Mouse (Mus musculus): ENCODE results near the gene Rbms3. TPM values are rescaled to one million over a fixed set of nuclear protein-coding genes. Genes with fewer than 3 reads are reported as not detected.

Gene Rbms3
- polyA plus RNA-seq, 1 experiment from 2014 or later = 98.2 TPM

DNA sequence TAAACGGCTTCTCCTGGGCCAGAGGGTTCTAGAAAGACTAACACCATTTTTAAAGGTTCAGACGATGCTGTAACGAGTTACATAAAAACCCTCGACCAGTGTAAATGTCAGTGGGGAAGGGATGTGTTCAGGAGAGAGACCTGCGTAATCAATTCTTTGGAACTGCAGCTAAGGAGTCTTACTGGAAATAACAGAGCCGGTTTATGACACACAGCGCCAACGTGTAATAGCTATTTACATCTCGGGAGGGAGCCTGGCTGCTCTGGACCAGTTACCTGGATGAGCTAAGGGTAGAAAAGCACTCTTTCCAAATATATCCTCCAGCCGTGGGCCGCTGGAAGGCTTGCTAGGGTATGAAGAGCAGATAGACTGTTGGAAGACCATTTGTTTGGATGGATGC is 598.5 kb downstream of the Rbms3 start:
- H3K4me1 ChIP-seq = peaks cover 16% of the 10 kb centered on the region
- H3K4me3 ChIP-seq = no peak overlapping the region
- H3K27ac ChIP-seq = peak overlapping the region; percentile 18; the same call in 1 of the 2 replicates
- peaks cover 5% of the 10 kb centered on the region; the same call in 1 of the 2 replicates for H3K36me3 ChIP-seq
- H3K9ac ChIP-seq = no peak overlapping the region
- H3K9me3 ChIP-seq = no peaks in the 10 kb centered on the region
- ATAC-seq (ENCODE audit: insufficient number of reproducible peaks, insufficient read depth, low FRiP score, low TSS enrichment, low read depth) = no peak
- 72% methylated on average over 11 of the region's 11 CpGs for WGBS
- H3K4me2 ChIP-seq = no peak overlapping the region
- no peaks in the 10 kb centered on the region for H3K27me3 ChIP-seq

GRCm38 (mm10) chr9:117030837-117031236 is 598.9 kb downstream of the Rbms3 start:
- Histone ChIP-seq H3K4me3 (no peak overlapping the region), H3K27me3 (no peaks in the 10 kb centered on the region), H3K9me3 (no peaks in the 10 kb centered on the region), H3K4me2 (no peak overlapping the region), H3K36me3 (peaks cover 5% of the 10 kb centered on the region; the same call in 1 of the 2 replicates), H3K9ac (no peak overlapping the region), H3K27ac (peak overlapping the region; percentile 18; the same call in 1 of the 2 replicates), H3K4me1 (peaks cover 16% of the 10 kb centered on the region)
- WGBS = 31% methylated on average over 6 of the region's 6 CpGs
- no peak for ATAC-seq (ENCODE audit: insufficient number of reproducible peaks, insufficient read depth, low FRiP score, low TSS enrichment, low read depth)

DNA sequence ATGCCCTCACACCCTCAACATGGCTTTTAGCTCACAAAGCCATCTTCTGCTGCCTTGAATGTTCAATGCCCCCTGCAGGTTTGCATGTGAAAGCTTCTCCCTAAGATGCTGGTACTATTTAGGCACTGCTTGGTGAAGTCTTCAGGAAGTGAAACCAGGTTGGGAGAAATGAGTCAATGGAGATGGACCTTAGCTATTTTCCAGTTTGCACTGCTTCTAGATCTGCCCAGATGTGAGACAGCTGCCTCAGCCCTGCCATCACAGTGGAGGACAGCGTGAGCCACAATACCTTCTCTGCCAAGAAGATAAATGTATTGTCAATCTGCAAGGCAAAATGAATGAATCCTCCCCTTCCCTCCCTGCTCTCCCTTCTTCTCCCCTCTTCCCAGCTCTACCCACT is 599.8 kb downstream of the Rbms3 start:
- Histone ChIP-seq H3K9ac (no peak overlapping the region), H3K27me3 (no peaks in the 10 kb centered on the region), H3K36me3 (peaks cover 5% of the 10 kb centered on the region; the same call in 1 of the 2 replicates), H3K4me1 (peaks cover 16% of the 10 kb centered on the region), H3K4me3 (no peak overlapping the region), H3K9me3 (no peaks in the 10 kb centered on the region), H3K4me2 (no peak overlapping the region), H3K27ac (no peak overlapping the region)
- ATAC-seq (ENCODE audit: insufficient number of reproducible peaks, insufficient read depth, low FRiP score, low TSS enrichment, low read depth) = no peak
- 91% methylated on average over 1 of the region's 1 CpGs for WGBS

GRCm38 (mm10) chr9:117028586-117028985 is 601.1 kb downstream of the Rbms3 start:
- Histone ChIP-seq H3K9ac (no peak overlapping the region), H3K4me1 (peaks cover 16% of the 10 kb centered on the region), H3K27me3 (no peaks in the 10 kb centered on the region), H3K27ac (no peak overlapping the region), H3K4me3 (no peak overlapping the region), H3K4me2 (no peak overlapping the region), H3K36me3 (peaks cover 5% of the 10 kb centered on the region; the same call in 1 of the 2 replicates), H3K9me3 (no peaks in the 10 kb centered on the region)
- 90% methylated on average over 4 of the region's 4 CpGs for WGBS
- no peak for ATAC-seq (ENCODE audit: insufficient number of reproducible peaks, insufficient read depth, low FRiP score, low TSS enrichment, low read depth)

GRCm38 (mm10) chr9:117022086-117022485 is 607.6 kb downstream of the Rbms3 start:
- Histone ChIP-seq H3K4me1 (peaks cover 19% of the 10 kb centered on the region), H3K4me2 (no peak overlapping the region), H3K4me3 (no peak overlapping the region), H3K27me3 (no peaks in the 10 kb centered on the region), H3K27ac (no peak overlapping the region), H3K9me3 (no peaks in the 10 kb centered on the region), H3K36me3 (no peaks in the 10 kb centered on the region), H3K9ac (no peak overlapping the region)
- no peak for ATAC-seq (ENCODE audit: insufficient number of reproducible peaks, insufficient read depth, low FRiP score, low TSS enrichment, low read depth)
- 83% methylated on average over 6 of the region's 6 CpGs for WGBS

GRCm38 (mm10) chr9:117021506-117021905 is 608.2 kb downstream of the Rbms3 start:
- Histone ChIP-seq H3K9ac (no peak overlapping the region), H3K27me3 (no peaks in the 10 kb centered on the region), H3K9me3 (no peaks in the 10 kb centered on the region), H3K27ac (no peak overlapping the region), H3K36me3 (no peaks in the 10 kb centered on the region), H3K4me1 (peaks cover 19% of the 10 kb centered on the region), H3K4me3 (no peak overlapping the region), H3K4me2 (no peak overlapping the region)
- WGBS = 54% methylated on average over 3 of the region's 3 CpGs
- no peak for ATAC-seq (ENCODE audit: insufficient number of reproducible peaks, insufficient read depth, low FRiP score, low TSS enrichment, low read depth)

GRCm38 (mm10) chr9:117020216-117020615 is 609.5 kb downstream of the Rbms3 start:
- Histone ChIP-seq H3K36me3 (no peaks in the 10 kb centered on the region), H3K4me2 (no peak overlapping the region), H3K27ac (no peak overlapping the region), H3K9me3 (no peaks in the 10 kb centered on the region), H3K4me1 (peaks cover 22% of the 10 kb centered on the region), H3K27me3 (no peaks in the 10 kb centered on the region), H3K9ac (no peak overlapping the region), H3K4me3 (no peak overlapping the region)
- no peak for ATAC-seq (ENCODE audit: insufficient number of reproducible peaks, insufficient read depth, low FRiP score, low TSS enrichment, low read depth)
- 94% methylated on average over 2 of the region's 2 CpGs for WGBS

GRCm38 (mm10) chr9:117018741-117019163 is 611.0 kb downstream of the Rbms3 start:
- ATAC-seq (ENCODE audit: insufficient number of reproducible peaks, insufficient read depth, low FRiP score, low TSS enrichment, low read depth) = no peak
- Histone ChIP-seq H3K9me3 (no peaks in the 10 kb centered on the region), H3K4me2 (no peak overlapping the region), H3K4me1 (peaks cover 26% of the 10 kb centered on the region), H3K4me3 (no peak overlapping the region), H3K27ac (no peak overlapping the region), H3K36me3 (no peaks in the 10 kb centered on the region), H3K27me3 (no peaks in the 10 kb centered on the region), H3K9ac (0 out of 2 replicates have a peak overlapping the region, but pooled peaks have one; percentile 16)
- 33% methylated on average over 2 of the region's 2 CpGs for WGBS

- no peak for ATAC-seq (ENCODE audit: insufficient number of reproducible peaks, insufficient read depth, low FRiP score, low TSS enrichment, low read depth)
- Histone ChIP-seq H3K4me3 (no peak overlapping the region), H3K9ac (no peak overlapping the region), H3K4me1 (peaks cover 29% of the 10 kb centered on the region), H3K27me3 (no peaks in the 10 kb centered on the region), H3K9me3 (no peaks in the 10 kb centered on the region), H3K36me3 (no peaks in the 10 kb centered on the region), H3K4me2 (no peak overlapping the region), H3K27ac (no peak overlapping the region)
- 35% methylated on average over 12 of the region's 12 CpGs for WGBS
Measured at GRCm38 (mm10) chr9:117018301-117018700, 611.4 kb downstream of the Rbms3 start.

DNA sequence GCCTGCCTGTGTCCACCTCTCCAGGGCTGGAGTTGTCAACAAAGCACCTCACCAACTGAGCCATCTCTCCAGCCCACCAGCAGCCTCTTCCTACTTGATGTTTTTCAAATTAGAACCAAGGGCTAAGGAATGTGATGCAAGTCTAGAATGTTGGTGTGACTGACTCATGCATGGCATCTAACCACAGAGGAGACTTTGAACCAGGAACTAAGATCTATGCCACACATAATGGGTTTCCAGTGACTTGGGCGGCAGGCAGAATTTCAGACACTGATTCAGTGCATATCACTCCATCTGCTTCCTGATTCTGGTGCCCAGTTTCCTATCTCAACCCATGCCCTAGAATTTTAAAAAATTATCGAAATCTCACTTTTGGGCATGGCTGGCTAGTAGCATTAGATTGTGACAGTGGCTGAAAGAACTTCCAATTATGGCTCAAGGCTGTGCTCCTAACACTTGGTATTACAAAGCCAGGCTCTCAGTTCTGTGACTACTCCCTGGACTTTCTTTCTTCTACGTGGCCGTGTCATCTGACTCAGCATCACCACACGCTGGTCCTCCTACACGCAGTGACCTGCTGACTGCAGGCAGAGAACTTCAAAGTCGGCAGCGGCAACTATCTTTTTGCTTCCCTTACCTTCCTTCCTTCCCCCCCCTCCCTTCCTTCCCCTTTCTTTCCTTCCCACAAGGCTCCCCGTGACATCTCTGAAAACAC is 613.0 kb downstream of the Rbms3 start:
- Histone ChIP-seq H3K27ac (no peak overlapping the region), H3K4me3 (no peak overlapping the region), H3K4me2 (no peak overlapping the region), H3K9me3 (no peaks in the 10 kb centered on the region), H3K9ac (no peak overlapping the region), H3K36me3 (no peaks in the 10 kb centered on the region), H3K4me1 (peaks cover 28% of the 10 kb centered on the region), H3K27me3 (no peaks in the 10 kb centered on the region)
- WGBS = 84% methylated on average over 9 of the region's 9 CpGs
- no peak for ATAC-seq (ENCODE audit: insufficient number of reproducible peaks, insufficient read depth, low FRiP score, low TSS enrichment, low read depth)

DNA sequence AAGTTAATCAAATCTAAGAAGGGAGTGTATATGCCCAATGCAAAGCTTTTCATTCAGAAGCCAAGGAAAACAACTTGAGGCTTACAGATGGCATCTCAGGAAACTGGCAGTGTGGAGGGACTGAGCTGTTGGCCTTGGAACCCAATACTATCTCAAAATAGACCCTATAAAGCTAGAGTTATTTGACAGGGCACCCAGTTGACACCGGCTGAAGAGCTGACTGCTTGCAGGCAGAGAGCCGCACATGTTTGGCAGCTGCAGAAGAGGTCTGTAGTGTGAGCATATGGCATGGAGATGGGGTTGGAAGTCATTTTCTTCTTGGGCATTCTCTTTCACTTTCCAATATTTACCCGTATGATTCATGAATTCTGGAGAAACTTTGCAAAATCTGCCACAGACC is 616.3 kb downstream of the Rbms3 start:
- Histone ChIP-seq H3K9ac (no peak overlapping the region), H3K4me3 (no peak overlapping the region), H3K9me3 (no peaks in the 10 kb centered on the region), H3K4me1 (peaks cover 18% of the 10 kb centered on the region; the same call in 1 of the 2 replicates), H3K27me3 (no peaks in the 10 kb centered on the region), H3K4me2 (no peak overlapping the region), H3K36me3 (no peaks in the 10 kb centered on the region), H3K27ac (no peak overlapping the region)
- 67% methylated on average over 3 of the region's 3 CpGs for WGBS
- no peak for ATAC-seq (ENCODE audit: insufficient number of reproducible peaks, insufficient read depth, low FRiP score, low TSS enrichment, low read depth)

DNA sequence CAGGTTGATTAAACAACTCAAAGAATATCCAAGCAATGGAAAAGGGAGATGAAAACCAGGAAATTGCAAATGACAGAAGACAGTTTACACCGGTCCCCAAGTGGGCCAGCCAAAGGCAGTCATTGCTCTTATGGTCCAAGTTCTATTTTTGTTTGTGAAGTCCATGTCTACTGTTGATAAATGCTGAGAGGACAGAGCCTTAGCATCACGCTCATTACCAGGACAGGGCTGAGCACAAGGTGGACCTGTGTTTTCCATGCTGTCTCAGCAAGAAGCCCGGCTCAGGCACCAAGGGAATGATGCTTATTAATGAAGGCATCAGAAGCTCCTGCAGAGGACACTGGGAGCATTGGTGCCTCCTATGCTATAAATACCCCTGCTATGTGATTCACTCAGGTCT is 618.9 kb downstream of the Rbms3 start:
- Histone ChIP-seq H3K27ac (no peak overlapping the region), H3K27me3 (no peaks in the 10 kb centered on the region), H3K9ac (no peak overlapping the region), H3K36me3 (no peaks in the 10 kb centered on the region), H3K4me2 (no peak overlapping the region), H3K4me1 (peaks cover 11% of the 10 kb centered on the region; the same call in 1 of the 2 replicates), H3K9me3 (no peaks in the 10 kb centered on the region), H3K4me3 (no peak overlapping the region)
- no peak for ATAC-seq (ENCODE audit: insufficient number of reproducible peaks, insufficient read depth, low FRiP score, low TSS enrichment, low read depth)
- 94% methylated on average over 3 of the region's 3 CpGs for WGBS
